Mouse (Mus musculus): ENCODE data around the gene Lrig1. TPM values are rescaled to one million over a fixed set of nuclear protein-coding genes. Genes with fewer than 3 reads are reported as not detected.

Gene Lrig1
- total RNA-seq, 1 experiment from 2014 or later = 5.6 TPM

DNA sequence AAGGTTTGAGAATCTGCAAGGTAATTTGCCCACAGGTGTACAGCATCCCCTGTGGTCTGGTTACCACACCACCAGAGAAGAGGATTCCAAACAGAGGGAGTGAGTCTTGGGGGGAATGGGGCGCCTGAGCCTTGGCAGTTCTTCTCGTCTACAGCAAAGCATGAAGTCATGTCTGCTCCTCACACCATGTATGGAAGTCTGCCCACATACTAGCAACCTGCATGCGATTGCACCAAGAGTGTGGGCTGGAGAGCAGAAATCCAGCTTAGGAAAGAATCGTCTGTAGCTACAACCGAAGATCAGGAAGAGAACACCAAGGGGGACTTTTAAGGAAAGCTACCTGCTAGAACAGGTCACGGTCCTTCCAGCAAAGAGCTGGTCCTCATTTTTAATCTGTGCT is 3.0 kb upstream of the Lrig1 start:
- no peak for ATAC-seq (replicated peaks in 1 of 2; ENCODE audit: insufficient read depth in 1 of 2, low FRiP score in 2 of 2, low TSS enrichment in 1 of 2, low read depth in 1 of 2, poor library complexity in 2 of 2, severe bottlenecking in 2 of 2)

DNA sequence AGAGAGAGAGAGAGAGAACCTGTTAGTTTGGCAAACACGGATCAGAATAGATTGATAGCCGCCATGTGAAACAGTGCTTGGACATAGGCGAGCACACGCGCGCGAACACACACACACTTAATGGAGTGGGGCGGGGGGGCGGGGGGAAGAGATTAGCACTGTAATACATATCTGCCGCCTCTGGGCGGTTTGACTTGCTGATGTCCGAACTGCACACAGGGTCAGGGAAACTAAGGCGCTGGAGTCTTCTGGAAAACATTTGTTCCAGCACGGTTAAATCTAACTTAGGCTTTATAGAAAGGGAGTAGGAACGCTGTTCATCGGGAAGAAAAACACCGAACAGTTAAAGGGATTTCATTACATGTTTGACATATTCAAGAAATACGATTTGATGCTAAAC is 1.1 kb upstream of the Lrig1 start:
- no peak for ATAC-seq (replicated peaks in 1 of 2; ENCODE audit: insufficient read depth in 1 of 2, low FRiP score in 2 of 2, low TSS enrichment in 1 of 2, low read depth in 1 of 2, poor library complexity in 2 of 2, severe bottlenecking in 2 of 2)

DNA sequence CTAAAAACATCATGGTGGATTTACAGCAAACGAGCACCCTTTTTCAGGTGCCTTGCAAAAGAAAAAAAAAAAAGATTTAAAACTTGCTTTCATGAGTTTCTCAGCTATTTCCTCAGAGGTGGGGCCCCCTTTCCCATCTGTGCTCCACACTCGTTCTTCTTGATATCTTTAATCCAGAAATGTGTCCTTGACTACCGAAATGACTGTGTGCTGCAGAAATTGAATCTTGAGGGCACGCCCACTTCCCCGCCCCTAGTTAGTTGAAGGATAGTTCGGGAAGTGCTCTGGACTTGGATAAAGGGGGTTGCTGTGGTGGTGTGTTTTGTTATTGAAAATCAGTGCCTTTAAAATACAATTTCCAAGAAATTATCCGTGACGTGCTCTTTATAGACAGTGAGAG is 654 bp upstream of the Lrig1 start:
- ATAC-seq (replicated peaks in 1 of 2; ENCODE audit: insufficient read depth in 1 of 2, low FRiP score in 2 of 2, low TSS enrichment in 1 of 2, low read depth in 1 of 2, poor library complexity in 2 of 2, severe bottlenecking in 2 of 2) = peak; percentile 33 to 42; a peak in 3 of 4 replicates

DNA sequence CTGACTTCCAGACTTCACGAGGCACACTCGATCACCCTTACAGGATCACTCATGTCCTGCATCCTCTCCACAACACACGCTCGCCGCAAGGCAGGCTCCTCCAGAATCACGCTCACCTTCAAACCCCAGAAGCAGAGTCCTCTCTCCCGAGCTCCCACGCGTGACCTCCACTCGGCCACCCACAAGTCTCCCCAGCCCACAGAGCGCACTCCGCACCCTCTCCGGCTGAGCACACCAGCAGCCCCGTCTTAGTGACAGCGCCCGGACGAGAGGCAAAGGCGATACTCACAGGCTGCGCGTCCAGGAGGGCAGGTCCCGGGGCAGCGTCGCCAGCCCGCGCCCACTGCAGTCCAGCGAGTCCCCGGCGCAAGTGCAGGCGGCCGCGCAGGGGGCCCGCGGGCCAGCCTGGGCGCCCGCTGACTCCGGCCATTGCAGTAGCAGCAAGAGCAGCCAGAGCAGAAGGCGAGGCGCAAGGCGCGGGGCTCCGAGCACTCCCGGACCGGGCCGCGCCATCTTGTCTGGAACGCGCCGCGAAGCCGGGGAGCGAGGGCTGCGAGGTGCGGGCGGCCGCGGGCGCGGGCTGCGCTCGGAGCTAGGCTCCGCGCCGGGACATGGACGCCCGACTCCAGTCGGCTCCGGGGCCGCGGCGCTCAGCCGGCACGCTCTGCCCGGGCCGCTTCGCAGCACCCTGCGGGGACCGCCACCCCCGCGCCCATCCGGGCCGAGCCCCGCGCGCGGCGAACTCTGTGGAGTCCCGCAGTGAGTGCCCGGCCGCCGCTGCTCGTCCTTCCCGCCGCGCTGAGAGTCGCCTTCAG is 578 bp downstream of the Lrig1 start:
- ATAC-seq (replicated peaks in 1 of 2; ENCODE audit: insufficient read depth in 1 of 2, low FRiP score in 2 of 2, low TSS enrichment in 1 of 2, low read depth in 1 of 2, poor library complexity in 2 of 2, severe bottlenecking in 2 of 2) = no peak; a peak in 1 of 4 replicates

DNA sequence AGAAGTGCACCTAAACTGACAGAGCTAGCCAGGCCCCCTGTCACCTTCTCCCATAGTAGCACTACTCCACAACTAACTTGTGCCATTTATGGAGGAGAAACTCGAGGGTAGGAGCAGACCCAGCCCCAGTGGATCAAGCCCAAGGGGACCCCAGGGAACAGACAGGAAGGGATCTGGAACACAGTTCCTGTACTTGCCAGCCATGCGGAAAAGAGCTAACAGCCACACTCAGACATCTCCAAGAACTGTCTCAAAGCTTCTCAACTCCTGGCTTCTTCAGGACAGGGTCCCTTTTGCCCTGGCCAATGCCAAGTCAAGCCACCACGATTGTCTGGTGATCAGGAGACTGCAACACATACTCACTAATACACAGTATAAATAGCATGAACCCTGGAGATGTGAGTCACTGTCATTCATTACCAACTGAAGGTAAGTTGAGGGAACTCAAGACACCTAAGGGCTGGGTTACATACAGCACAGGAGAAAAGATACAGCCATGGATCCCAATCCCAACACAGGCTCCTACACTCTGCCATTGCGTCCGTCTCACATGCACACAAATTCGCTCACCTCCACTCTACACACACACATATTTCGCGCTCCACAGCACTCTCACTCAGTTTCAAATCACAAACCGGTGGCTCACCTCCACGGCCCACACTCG is 1.3 kb downstream of the Lrig1 start:
- ATAC-seq (replicated peaks in 1 of 2; ENCODE audit: insufficient read depth in 1 of 2, low FRiP score in 2 of 2, low TSS enrichment in 1 of 2, low read depth in 1 of 2, poor library complexity in 2 of 2, severe bottlenecking in 2 of 2) = no peak

DNA sequence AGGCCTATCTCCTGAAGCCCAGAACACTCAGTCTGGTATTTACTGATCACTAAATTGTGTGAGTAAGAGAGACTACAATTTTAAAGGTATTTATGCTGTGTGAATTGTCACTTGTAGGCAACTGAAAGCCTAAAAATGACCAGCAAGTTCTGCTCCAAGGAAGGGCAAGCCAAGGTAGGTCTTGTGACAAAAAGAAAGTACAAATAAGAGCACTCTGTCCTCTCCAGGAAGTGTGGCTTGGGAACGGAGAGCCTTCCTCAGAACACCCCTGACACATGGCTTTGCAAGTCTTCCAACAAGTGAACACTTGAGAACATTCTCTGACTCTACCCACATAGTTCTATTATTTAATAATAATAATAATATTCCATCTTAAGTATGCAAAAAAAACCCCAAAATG is 2.5 kb downstream of the Lrig1 start:
- no peak for ATAC-seq (replicated peaks in 1 of 2; ENCODE audit: insufficient read depth in 1 of 2, low FRiP score in 2 of 2, low TSS enrichment in 1 of 2, low read depth in 1 of 2, poor library complexity in 2 of 2, severe bottlenecking in 2 of 2)

DNA sequence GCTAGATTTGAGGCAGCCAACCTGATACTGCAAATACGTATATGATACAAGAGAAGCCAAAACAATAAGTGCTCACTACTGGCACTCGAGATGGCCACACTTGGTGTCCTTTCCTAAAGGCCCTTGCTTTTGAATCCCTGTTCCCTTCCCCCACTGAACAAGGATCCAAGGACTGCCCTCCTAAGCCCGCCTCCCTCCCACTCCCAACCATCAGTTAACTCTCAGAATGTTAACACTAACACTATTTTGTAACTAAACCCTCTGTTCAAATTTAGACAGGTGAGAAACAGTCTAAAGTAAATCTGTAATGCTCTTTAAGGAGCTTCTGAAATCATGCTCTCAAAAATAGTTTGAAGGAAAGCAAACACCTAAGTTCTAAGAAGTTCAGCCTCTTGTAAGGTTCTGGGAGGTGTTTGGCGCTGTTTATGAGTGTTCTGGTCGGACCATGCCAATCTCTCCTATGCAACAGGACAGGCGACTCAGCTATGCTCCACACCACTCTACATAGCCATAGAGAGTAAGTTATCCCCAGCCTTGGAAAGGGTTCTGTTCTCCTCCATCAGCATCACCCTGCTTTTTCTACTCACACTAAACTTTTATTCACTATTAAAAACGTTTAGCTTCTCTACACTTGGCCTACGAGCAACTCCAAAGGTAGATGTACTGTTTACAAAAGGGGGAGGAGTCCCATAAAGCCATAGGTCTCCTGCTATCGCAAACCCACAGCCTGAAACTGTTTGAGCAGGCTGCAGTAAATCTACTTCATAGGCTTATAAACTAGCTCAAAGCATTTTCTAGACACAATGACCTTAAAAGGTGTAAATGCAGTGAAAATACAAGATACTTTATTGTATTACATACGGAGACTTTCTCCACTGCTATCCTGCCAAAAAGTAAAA is 3.5 kb downstream of the Lrig1 start:
- no peak for ATAC-seq (replicated peaks in 1 of 2; ENCODE audit: insufficient read depth in 1 of 2, low FRiP score in 2 of 2, low TSS enrichment in 1 of 2, low read depth in 1 of 2, poor library complexity in 2 of 2, severe bottlenecking in 2 of 2)

DNA sequence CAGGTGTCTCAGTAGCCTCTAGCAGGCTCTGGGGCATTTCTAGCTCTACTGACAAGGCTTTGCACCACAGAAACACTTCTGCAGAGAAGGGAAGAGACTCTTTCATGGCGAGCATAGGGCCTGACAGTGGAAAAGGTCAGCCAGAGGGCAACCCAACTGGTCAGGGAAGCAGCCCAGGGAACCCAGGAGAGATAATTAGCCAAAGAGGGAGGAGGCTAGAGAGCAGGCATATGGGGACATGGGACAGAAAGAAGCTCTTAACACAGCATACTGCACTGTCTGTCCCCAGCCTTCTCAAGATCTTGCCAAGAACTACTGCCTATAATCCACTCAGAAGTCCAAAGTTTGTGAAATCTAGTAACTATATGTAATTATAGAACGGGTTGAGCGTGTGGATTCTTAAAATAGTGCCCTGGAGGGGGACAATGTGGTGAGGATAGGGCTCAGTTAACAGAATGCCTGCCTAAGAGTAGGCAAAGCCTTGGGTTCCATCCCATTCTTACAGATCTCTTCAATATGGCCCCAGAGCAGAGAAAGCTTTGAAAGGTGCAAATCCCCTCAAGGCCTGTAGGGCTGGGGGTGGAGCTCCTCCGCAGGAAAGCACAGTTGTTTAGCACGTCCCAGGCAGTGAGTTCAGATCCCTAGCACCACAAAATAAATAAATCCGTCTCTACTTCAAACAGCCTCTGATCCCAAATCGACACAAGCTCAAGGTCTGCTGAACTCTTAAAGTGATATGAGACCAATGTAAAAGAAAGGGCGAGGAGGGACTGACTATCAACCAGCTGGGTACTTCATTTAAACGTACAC is 4.6 kb downstream of the Lrig1 start:
- ATAC-seq (replicated peaks in 1 of 2; ENCODE audit: insufficient read depth in 1 of 2, low FRiP score in 2 of 2, low TSS enrichment in 1 of 2, low read depth in 1 of 2, poor library complexity in 2 of 2, severe bottlenecking in 2 of 2) = no peak

DNA sequence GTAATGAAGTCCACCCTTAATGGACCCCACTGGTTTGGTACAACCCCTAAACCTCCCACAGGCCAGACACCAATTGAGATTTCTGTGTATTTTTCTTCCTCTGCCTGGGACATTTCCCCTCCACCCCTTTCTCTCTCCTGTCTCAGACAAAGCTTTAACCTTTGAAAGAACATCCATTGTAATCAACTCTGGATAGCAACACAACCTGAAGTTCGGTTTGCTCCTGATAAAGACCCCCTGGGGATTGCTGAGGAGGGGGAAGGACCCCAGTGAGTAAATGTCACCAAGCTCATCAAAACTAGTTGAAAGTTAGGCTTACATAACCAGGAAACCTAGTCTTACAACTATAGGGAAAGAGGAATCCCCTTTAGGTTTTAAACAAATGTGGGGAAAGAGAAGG is 5.5 kb downstream of the Lrig1 start:
- ATAC-seq (replicated peaks in 1 of 2; ENCODE audit: insufficient read depth in 1 of 2, low FRiP score in 2 of 2, low TSS enrichment in 1 of 2, low read depth in 1 of 2, poor library complexity in 2 of 2, severe bottlenecking in 2 of 2) = no peak

DNA sequence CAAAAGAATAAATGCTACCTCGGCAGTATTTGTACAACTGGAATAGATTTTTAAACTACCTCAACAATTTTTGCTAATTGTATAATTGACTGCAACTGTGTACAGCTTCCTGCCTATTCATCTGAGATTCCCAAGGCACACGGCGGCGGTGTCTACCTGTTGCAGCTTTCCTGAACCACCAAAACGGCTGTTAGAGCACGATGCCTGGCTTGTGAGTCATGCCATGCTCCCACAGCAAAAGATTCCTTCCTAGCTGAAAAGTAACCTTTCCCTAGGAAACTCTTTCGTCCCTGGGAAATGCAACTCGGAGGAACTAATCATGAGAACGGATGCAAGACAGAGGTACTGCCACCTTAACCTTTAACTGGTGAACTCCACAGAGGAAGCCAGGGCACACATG is 6.9 kb downstream of the Lrig1 start:
- no peak for ATAC-seq (replicated peaks in 1 of 2; ENCODE audit: insufficient read depth in 1 of 2, low FRiP score in 2 of 2, low TSS enrichment in 1 of 2, low read depth in 1 of 2, poor library complexity in 2 of 2, severe bottlenecking in 2 of 2)

DNA sequence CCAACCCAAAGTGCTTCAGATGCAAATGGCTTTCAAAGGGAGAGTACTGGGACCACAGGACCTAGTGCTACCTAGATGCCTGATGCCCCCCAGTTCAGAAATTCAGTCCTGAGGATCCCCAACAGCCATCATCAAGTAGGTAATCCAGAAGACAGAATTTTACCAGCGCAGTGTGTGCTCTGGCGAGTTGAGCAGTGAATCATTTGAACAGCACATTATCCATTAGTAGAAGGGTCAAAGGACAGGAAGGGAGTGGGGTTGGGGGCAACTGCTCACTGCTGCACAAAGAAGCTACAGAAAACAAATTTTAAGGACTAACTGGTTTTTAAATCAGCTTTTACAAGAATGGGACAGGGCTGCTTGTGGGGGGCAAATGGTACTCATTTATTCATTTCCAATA is 8.0 kb downstream of the Lrig1 start:
- ATAC-seq (replicated peaks in 1 of 2; ENCODE audit: insufficient read depth in 1 of 2, low FRiP score in 2 of 2, low TSS enrichment in 1 of 2, low read depth in 1 of 2, poor library complexity in 2 of 2, severe bottlenecking in 2 of 2) = no peak

DNA sequence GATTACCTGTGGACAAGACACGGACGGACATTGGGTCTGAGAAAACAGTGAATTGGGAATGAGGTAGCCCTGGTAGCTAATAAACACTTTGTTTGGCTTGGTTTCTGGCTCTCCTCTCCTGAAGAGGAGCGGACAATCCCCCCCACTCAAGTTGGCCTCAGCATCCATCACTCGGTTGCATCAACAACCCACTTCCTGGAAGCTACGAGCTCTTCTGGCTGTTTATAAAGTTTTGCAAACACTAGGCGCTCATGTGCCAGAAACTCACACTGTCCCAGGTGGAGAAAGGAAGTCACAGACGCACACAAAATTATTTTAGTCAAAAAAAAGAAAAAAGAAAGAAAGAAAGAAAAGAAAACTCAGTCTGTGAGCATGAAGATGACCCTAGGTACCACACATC is 9.7 kb downstream of the Lrig1 start:
- ATAC-seq (replicated peaks in 1 of 2; ENCODE audit: insufficient read depth in 1 of 2, low FRiP score in 2 of 2, low TSS enrichment in 1 of 2, low read depth in 1 of 2, poor library complexity in 2 of 2, severe bottlenecking in 2 of 2) = no peak

DNA sequence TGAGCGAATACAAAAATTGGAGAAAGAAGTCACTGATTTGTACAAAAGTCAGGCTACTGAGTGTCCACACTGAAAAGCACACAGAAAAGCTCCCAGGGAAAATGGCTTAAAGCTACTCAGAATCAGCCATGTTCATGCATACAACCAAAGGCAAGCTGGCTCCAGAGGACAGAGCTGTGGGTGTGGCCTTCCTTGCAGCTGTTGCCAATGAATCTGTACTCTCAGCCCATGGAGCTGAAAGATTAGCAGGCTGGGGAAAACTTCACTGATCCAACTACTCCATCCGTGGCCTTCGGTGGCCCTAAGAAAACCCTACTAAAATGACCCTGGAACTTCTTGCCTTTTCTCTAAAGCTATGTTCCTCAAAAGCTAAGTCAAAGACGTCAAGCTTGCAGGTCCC is 11.2 kb downstream of the Lrig1 start:
- no peak for ATAC-seq (replicated peaks in 1 of 2; ENCODE audit: insufficient read depth in 1 of 2, low FRiP score in 2 of 2, low TSS enrichment in 1 of 2, low read depth in 1 of 2, poor library complexity in 2 of 2, severe bottlenecking in 2 of 2)

DNA sequence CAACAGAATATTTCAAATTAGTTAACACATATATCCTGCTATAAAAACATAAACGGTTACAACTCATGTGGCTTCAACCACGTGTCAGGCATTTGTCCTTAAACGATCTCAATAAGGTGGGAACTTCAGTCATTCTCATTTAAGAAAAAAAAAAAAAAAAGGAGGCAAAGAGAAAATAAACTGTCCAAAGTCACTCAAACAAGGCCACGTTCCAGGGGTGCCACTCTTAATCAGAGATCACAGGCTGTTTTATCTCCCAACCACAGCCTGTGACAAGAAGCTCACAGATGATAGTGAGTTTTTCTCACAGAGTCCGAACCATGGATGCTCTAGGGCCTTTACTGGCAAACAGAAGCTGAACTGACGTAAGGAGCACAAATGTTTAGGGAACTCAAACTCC is 13.9 kb downstream of the Lrig1 start:
- no peak for ATAC-seq (replicated peaks in 1 of 2; ENCODE audit: insufficient read depth in 1 of 2, low FRiP score in 2 of 2, low TSS enrichment in 1 of 2, low read depth in 1 of 2, poor library complexity in 2 of 2, severe bottlenecking in 2 of 2)

DNA sequence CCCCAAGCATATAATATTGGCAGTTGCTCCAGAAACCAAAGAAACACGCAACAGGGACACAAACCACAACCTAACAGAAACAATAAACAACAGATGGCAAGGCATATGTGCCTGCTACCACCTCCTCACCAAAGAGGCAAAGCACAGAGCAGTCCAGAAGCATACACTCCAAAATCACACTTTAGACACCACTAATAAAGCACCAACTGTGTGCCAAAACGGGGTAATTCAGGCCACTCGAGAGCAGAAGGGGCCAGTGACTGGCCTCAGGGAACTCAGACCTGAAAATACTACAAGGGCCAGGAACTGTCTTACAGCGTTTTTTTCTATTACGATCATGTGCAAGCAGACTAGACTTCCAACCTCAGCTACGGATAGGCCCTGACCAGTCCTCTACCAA is 14.3 kb downstream of the Lrig1 start:
- no peak for ATAC-seq (replicated peaks in 1 of 2; ENCODE audit: insufficient read depth in 1 of 2, low FRiP score in 2 of 2, low TSS enrichment in 1 of 2, low read depth in 1 of 2, poor library complexity in 2 of 2, severe bottlenecking in 2 of 2)

DNA sequence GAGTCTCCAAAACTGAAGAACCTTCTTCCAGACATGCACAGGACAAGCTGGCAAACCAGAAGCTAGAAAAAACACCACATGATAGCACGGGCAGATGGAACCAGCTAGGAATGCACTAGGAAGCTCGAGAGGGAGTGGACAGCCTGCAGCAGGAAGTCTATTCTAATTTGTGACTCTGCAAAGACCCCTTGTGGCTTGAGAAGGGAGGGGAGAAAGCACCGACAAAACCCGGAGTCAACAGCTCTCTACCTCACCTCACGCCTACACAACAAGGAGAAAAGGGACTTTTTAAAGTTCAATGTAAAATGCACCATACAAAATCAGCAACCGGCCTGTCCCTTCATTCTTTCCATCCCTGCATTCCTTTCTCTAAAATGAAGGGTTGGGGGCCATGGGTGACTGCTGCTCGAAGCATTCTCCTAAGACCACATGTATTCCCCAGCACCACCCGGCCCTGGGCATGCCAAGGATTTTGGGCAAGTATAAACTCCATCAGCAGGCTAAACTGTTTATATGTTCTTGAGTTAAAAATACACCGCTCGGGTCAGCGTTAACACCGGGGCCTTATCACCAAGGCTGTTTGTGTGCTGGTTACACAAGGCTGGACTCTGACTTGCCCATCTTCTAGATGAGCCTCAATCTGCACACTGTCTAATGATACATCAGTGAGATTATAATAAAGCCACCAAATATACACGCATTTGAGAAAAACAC is 15.0 kb downstream of the Lrig1 start:
- no peak for ATAC-seq (replicated peaks in 1 of 2; ENCODE audit: insufficient read depth in 1 of 2, low FRiP score in 2 of 2, low TSS enrichment in 1 of 2, low read depth in 1 of 2, poor library complexity in 2 of 2, severe bottlenecking in 2 of 2)

DNA sequence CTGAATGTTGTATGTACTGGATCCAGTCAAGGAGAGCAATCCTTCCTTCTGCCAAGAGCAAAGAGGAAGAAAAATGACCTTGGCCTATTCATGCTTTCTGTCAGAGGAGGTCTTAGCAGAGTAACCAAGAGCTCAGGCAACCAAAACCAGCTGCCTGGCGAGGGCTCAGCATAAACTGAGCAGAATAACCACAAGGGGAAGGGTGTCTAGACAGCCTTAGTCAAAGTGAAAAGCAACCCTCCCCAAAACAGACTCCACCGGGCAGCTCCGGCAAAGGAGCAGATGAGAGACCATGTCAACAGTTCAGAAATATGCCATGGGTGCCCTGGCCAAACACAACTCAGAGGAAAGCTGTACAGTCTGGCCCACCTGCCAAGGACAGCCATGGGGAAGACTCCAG is 16.3 kb downstream of the Lrig1 start:
- peak; percentile 11 to 56; a peak in 2 of 4 replicates for ATAC-seq (replicated peaks in 1 of 2; ENCODE audit: insufficient read depth in 1 of 2, low FRiP score in 2 of 2, low TSS enrichment in 1 of 2, low read depth in 1 of 2, poor library complexity in 2 of 2, severe bottlenecking in 2 of 2)
